Mouse (Mus musculus): ENCODE measurements around the gene Cntnap5a. TPM values are rescaled to one million over a fixed set of nuclear protein-coding genes. Genes with fewer than 3 reads are reported as not detected.

Cntnap5a gene
- polyA plus RNA-seq, 1 experiment from 2014 or later: 0.25 TPM

- DNase-seq (ENCODE audit: low spot score): no peak
- no peak overlapping the region for H3K27ac ChIP-seq (ENCODE audit: low read depth, low read length)
- no peaks in the 10 kb centered on the region for H3K4me1 ChIP-seq (replicated peaks; ENCODE audit: control insufficient read depth, insufficient read depth, low read length)
- H3K4me2 ChIP-seq (replicated peaks; ENCODE audit: low read depth, low read length): no peak overlapping the region
- 93% methylated on average over 1 of the region's 1 CpGs for WGBS
- no peak overlapping the region for H3K4me3 ChIP-seq (ENCODE audit: low read depth, low read length)
- no peaks in the 10 kb centered on the region for H3K9me3 ChIP-seq (ENCODE audit: control insufficient read depth, low read length)
- no peaks in the 10 kb centered on the region for H3K36me3 ChIP-seq (ENCODE audit: control insufficient read depth, insufficient read depth, low read length)
- no peaks in the 10 kb centered on the region for H3K27me3 ChIP-seq (ENCODE audit: control insufficient read depth, insufficient read depth, low read length)
- no peak for ATAC-seq (ENCODE audit: low FRiP score)
- H3K9ac ChIP-seq (ENCODE audit: low read depth, low read length): no peak overlapping the region
Observed at GRCm38 (mm10) chr1:115990204-115990603, 305.6 kb downstream of the Cntnap5a start.

- Histone ChIP-seq H3K36me3 (ENCODE audit: control insufficient read depth, insufficient read depth, low read length) (no peaks in the 10 kb centered on the region), H3K27ac (ENCODE audit: low read depth, low read length) (no peak overlapping the region), H3K4me3 (ENCODE audit: low read depth, low read length) (no peak overlapping the region), H3K9ac (ENCODE audit: low read depth, low read length) (no peak overlapping the region), H3K27me3 (ENCODE audit: control insufficient read depth, insufficient read depth, low read length) (no peaks in the 10 kb centered on the region), H3K4me2 (replicated peaks; ENCODE audit: low read depth, low read length) (no peak overlapping the region), H3K4me1 (replicated peaks; ENCODE audit: control insufficient read depth, insufficient read depth, low read length) (no peaks in the 10 kb centered on the region), H3K9me3 (ENCODE audit: control insufficient read depth, low read length) (no peaks in the 10 kb centered on the region)
- 82% methylated on average over 2 of the region's 2 CpGs for WGBS
- no peak for DNase-seq (ENCODE audit: low spot score)
- no peak for ATAC-seq (ENCODE audit: low FRiP score)
Observed at GRCm38 (mm10) chr1:116015768-116016167, 331.2 kb downstream of the Cntnap5a start.

GRCm38 (mm10) chr1:116029653-116030052, 345.1 kb downstream of the Cntnap5a start:
- Histone ChIP-seq H3K4me3 (ENCODE audit: low read depth, low read length) (no peak overlapping the region), H3K4me1 (replicated peaks; ENCODE audit: control insufficient read depth, insufficient read depth, low read length) (no peaks in the 10 kb centered on the region), H3K27ac (ENCODE audit: low read depth, low read length) (no peak overlapping the region), H3K27me3 (ENCODE audit: control insufficient read depth, insufficient read depth, low read length) (no peaks in the 10 kb centered on the region), H3K9me3 (ENCODE audit: control insufficient read depth, low read length) (no peaks in the 10 kb centered on the region), H3K9ac (ENCODE audit: low read depth, low read length) (no peak overlapping the region), H3K4me2 (replicated peaks; ENCODE audit: low read depth, low read length) (no peak overlapping the region), H3K36me3 (ENCODE audit: control insufficient read depth, insufficient read depth, low read length) (no peaks in the 10 kb centered on the region)
- ATAC-seq (ENCODE audit: low FRiP score) (no peak), DNase-seq (ENCODE audit: low spot score) (no peak)
- WGBS: 82% methylated on average over 1 of the region's 1 CpGs

GRCm38 (mm10) chr1:116035897-116036296, 351.3 kb downstream of the Cntnap5a start:
- Histone ChIP-seq H3K4me2 (replicated peaks; ENCODE audit: low read depth, low read length) (no peak overlapping the region), H3K27me3 (ENCODE audit: control insufficient read depth, insufficient read depth, low read length) (no peaks in the 10 kb centered on the region), H3K4me3 (ENCODE audit: low read depth, low read length) (no peak overlapping the region), H3K36me3 (ENCODE audit: control insufficient read depth, insufficient read depth, low read length) (no peaks in the 10 kb centered on the region), H3K9ac (ENCODE audit: low read depth, low read length) (no peak overlapping the region), H3K9me3 (ENCODE audit: control insufficient read depth, low read length) (no peaks in the 10 kb centered on the region), H3K4me1 (replicated peaks; ENCODE audit: control insufficient read depth, insufficient read depth, low read length) (no peaks in the 10 kb centered on the region), H3K27ac (ENCODE audit: low read depth, low read length) (no peak overlapping the region)
- DNase-seq (ENCODE audit: low spot score): no peak
- 55% methylated on average over 1 of the region's 1 CpGs for WGBS
- ATAC-seq (ENCODE audit: low FRiP score): no peak

- no peak for ATAC-seq (ENCODE audit: low FRiP score)
- Histone ChIP-seq H3K9ac (ENCODE audit: low read depth, low read length) (no peak overlapping the region), H3K36me3 (ENCODE audit: control insufficient read depth, insufficient read depth, low read length) (no peaks in the 10 kb centered on the region), H3K4me2 (replicated peaks; ENCODE audit: low read depth, low read length) (no peak overlapping the region), H3K9me3 (ENCODE audit: control insufficient read depth, low read length) (no peaks in the 10 kb centered on the region), H3K27me3 (ENCODE audit: control insufficient read depth, insufficient read depth, low read length) (no peaks in the 10 kb centered on the region), H3K27ac (ENCODE audit: low read depth, low read length) (no peak overlapping the region), H3K4me1 (replicated peaks; ENCODE audit: control insufficient read depth, insufficient read depth, low read length) (no peaks in the 10 kb centered on the region), H3K4me3 (ENCODE audit: low read depth, low read length) (no peak overlapping the region)
- 90% methylated on average over 2 of the region's 2 CpGs for WGBS
- no peak for DNase-seq (ENCODE audit: low spot score)
Observed at GRCm38 (mm10) chr1:116036894-116037293, 352.3 kb downstream of the Cntnap5a start.

- H3K27ac ChIP-seq (ENCODE audit: low read depth, low read length): no peak overlapping the region
- no peaks in the 10 kb centered on the region for H3K27me3 ChIP-seq (ENCODE audit: control insufficient read depth, insufficient read depth, low read length)
- WGBS: 78% methylated on average over 1 of the region's 1 CpGs
- no peak for ATAC-seq (ENCODE audit: low FRiP score)
- H3K9ac ChIP-seq (ENCODE audit: low read depth, low read length): no peak overlapping the region
- H3K4me3 ChIP-seq (ENCODE audit: low read depth, low read length): no peak overlapping the region
- H3K9me3 ChIP-seq (ENCODE audit: control insufficient read depth, low read length): no peaks in the 10 kb centered on the region
- H3K4me1 ChIP-seq (replicated peaks; ENCODE audit: control insufficient read depth, insufficient read depth, low read length): no peaks in the 10 kb centered on the region
- DNase-seq (ENCODE audit: low spot score): no peak
- no peaks in the 10 kb centered on the region for H3K36me3 ChIP-seq (ENCODE audit: control insufficient read depth, insufficient read depth, low read length)
- H3K4me2 ChIP-seq (replicated peaks; ENCODE audit: low read depth, low read length): no peak overlapping the region
Observed at GRCm38 (mm10) chr1:116044083-116044482, 359.5 kb downstream of the Cntnap5a start.

- Histone ChIP-seq H3K27ac (ENCODE audit: low read depth, low read length) (no peak overlapping the region), H3K36me3 (ENCODE audit: control insufficient read depth, insufficient read depth, low read length) (no peaks in the 10 kb centered on the region), H3K4me1 (replicated peaks; ENCODE audit: control insufficient read depth, insufficient read depth, low read length) (no peaks in the 10 kb centered on the region), H3K4me3 (ENCODE audit: low read depth, low read length) (no peak overlapping the region), H3K9me3 (ENCODE audit: control insufficient read depth, low read length) (no peaks in the 10 kb centered on the region), H3K9ac (ENCODE audit: low read depth, low read length) (no peak overlapping the region), H3K4me2 (replicated peaks; ENCODE audit: low read depth, low read length) (no peak overlapping the region), H3K27me3 (ENCODE audit: control insufficient read depth, insufficient read depth, low read length) (no peaks in the 10 kb centered on the region)
- DNase-seq (ENCODE audit: low spot score) (no peak), ATAC-seq (ENCODE audit: low FRiP score) (peak; percentile 25; the same call in 1 of the 2 replicates)
- 87% methylated on average over 3 of the region's 3 CpGs for WGBS
Observed at GRCm38 (mm10) chr1:116107010-116107723, 422.6 kb downstream of the Cntnap5a start.

- no peaks in the 10 kb centered on the region for H3K27me3 ChIP-seq (ENCODE audit: control insufficient read depth, insufficient read depth, low read length)
- DNase-seq (ENCODE audit: low spot score) (no peak), ATAC-seq (ENCODE audit: low FRiP score) (no peak)
- H3K36me3 ChIP-seq (ENCODE audit: control insufficient read depth, insufficient read depth, low read length): no peaks in the 10 kb centered on the region
- no peak overlapping the region for H3K27ac ChIP-seq (ENCODE audit: low read depth, low read length)
- no peak overlapping the region for H3K4me2 ChIP-seq (replicated peaks; ENCODE audit: low read depth, low read length)
- no peaks in the 10 kb centered on the region for H3K9me3 ChIP-seq (ENCODE audit: control insufficient read depth, low read length)
- H3K4me1 ChIP-seq (replicated peaks; ENCODE audit: control insufficient read depth, insufficient read depth, low read length): no peaks in the 10 kb centered on the region
- H3K9ac ChIP-seq (ENCODE audit: low read depth, low read length): no peak overlapping the region
- no peak overlapping the region for H3K4me3 ChIP-seq (ENCODE audit: low read depth, low read length)
Observed at GRCm38 (mm10) chr1:116107724-116108058, 423.1 kb downstream of the Cntnap5a start.

- H3K9me3 ChIP-seq (ENCODE audit: control insufficient read depth, low read length): no peaks in the 10 kb centered on the region
- H3K27ac ChIP-seq (ENCODE audit: low read depth, low read length): no peak overlapping the region
- no peaks in the 10 kb centered on the region for H3K36me3 ChIP-seq (ENCODE audit: control insufficient read depth, insufficient read depth, low read length)
- no peak overlapping the region for H3K4me3 ChIP-seq (ENCODE audit: low read depth, low read length)
- no peak overlapping the region for H3K9ac ChIP-seq (ENCODE audit: low read depth, low read length)
- DNase-seq (ENCODE audit: low spot score) (no peak), ATAC-seq (ENCODE audit: low FRiP score) (no peak)
- no peaks in the 10 kb centered on the region for H3K4me1 ChIP-seq (replicated peaks; ENCODE audit: control insufficient read depth, insufficient read depth, low read length)
- no peak overlapping the region for H3K4me2 ChIP-seq (replicated peaks; ENCODE audit: low read depth, low read length)
- no peaks in the 10 kb centered on the region for H3K27me3 ChIP-seq (ENCODE audit: control insufficient read depth, insufficient read depth, low read length)
Observed at GRCm38 (mm10) chr1:116108381-116108780, 423.8 kb downstream of the Cntnap5a start.

Measured in hindbrain, embryonic 11.5 days (tissue).